Mouse (Mus musculus) liver, embryonic 14.5 days (tissue): ENCODE results near the gene Dlx2.

Experiments
- CTCF ChIP-seq: IDR thresholded peaks from 2 replicates; pipeline ENCODE4 v1.5.1; 2016; ENCODE audit warnings: antibody characterized with exemption, low read depth, control low read depth
- EP300 ChIP-seq: IDR thresholded peaks from 2 replicates; pipeline ENCODE4 v1.6.1; 2016; ENCODE audit warnings: antibody characterized with exemption, low read depth

DNA sequence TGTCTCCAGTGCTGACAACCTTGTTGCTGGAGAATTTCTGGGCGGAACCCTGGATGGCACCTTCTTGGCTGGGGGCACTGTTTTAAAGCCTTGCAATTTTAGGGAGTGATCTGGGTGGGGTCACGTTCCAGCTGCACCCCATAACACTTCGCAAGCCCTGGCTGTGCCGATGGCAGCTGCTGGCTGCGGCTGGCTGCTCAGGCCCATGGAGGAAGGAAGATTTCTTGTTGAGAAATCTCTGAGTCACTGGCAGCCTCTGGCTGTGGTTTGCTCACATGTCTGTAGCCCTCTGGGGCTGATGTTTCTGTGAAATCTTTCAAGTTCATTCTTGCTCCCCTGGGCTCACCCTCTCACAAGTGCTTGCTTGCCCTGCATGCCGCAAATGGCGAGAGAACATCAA, 47.9 kb upstream of the Dlx2 start:
- TF ChIP-seq CTCF (no peak), EP300 (no peak)
